Mouse (Mus musculus): ENCODE measurements around the gene Zbtb9. TPM values are rescaled to one million over a fixed set of nuclear protein-coding genes. Genes with fewer than 3 reads are reported as not detected.
"Not testable (repeated sequence)": the region's sequence is repeated elsewhere in the genome, so short reads cannot be mapped to it uniquely, and the experiment has no call there.

Zbtb9 gene
- total RNA-seq (2021) = 5.2 and 5.3 TPM in 2 replicates
- long read RNA-seq, experiment 1, partial matches to known transcripts = 0 of 6 reads
- long read RNA-seq, experiment 1, other reads (novel, unspliced or antisense) = 3 of 6 reads
- long read RNA-seq, experiment 2, partial matches to known transcripts = 0 of 5 reads
- long read RNA-seq, experiment 2, other reads (novel, unspliced or antisense) = 2 of 5 reads

GRCm38 (mm10) chr17:26972703-26973574, at the start of gene Zbtb9:
Zbtb9 (plus strand) TSS chr17:26973167.
- peak; percentile 99 for DNase-seq

GRCm38 (mm10) chr17:26925414-26925813, 47.6 kb upstream of the Zbtb9 start:
- DNase-seq = not testable (repeated sequence)

DNA sequence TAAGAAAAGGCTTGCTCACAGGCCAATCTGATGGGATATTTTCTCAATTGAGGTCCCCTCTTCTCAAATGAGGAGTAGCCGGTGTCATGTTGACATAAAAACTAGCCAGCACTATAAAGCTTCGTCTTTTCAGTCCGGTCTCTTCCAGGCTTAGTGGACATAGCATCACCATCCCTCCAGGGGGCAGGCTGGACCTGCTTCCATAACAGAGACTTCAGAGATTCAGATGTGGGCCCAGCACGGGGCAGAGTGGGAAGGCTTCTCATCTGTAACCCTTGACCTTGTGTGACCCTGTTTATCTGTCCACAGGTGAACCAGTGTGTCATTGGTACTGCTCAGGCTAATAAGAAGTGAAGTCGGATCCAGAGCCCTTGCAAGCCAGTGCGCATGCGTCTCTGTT, 41.2 kb upstream of the Zbtb9 start:
- DNase-seq = peak; percentile 75

DNA sequence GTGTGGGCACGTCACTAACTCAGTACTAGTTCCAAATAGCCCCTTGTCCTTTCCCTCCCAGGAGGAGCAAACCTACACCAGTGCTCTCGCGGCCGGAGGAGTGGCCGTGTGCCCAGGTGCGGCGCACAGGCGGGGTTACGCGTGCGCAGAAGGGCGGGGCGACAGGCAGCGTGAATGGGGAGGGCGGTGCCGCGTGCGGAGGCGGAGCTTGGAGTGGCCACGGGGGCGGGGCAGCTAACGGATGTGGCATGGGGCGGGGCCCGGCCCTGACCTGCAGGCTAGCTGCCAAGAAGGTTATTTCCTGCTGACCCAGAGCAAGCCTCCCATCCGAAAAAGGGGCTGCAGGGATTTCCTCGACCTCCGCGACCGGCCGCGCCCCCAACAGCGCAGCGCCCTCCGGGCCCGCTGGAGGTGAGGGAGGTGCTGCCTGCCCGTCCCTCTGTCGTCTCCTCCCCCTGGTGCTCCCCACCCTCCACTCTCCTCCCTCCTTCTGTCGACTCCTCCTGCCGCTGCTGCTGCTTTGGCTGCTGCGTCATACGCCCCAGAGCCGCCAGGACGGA, 40.0 kb upstream of the Zbtb9 start, which contains the start of gene Phf1:
Phf1 (plus strand) TSS at position 214 of the 560 bp plus-strand sequence.
- peak; percentile 99 for DNase-seq

GRCm38 (mm10) chr17:26933419-26933818, 39.5 kb upstream of the Zbtb9 start:
- no peak for DNase-seq

DNA sequence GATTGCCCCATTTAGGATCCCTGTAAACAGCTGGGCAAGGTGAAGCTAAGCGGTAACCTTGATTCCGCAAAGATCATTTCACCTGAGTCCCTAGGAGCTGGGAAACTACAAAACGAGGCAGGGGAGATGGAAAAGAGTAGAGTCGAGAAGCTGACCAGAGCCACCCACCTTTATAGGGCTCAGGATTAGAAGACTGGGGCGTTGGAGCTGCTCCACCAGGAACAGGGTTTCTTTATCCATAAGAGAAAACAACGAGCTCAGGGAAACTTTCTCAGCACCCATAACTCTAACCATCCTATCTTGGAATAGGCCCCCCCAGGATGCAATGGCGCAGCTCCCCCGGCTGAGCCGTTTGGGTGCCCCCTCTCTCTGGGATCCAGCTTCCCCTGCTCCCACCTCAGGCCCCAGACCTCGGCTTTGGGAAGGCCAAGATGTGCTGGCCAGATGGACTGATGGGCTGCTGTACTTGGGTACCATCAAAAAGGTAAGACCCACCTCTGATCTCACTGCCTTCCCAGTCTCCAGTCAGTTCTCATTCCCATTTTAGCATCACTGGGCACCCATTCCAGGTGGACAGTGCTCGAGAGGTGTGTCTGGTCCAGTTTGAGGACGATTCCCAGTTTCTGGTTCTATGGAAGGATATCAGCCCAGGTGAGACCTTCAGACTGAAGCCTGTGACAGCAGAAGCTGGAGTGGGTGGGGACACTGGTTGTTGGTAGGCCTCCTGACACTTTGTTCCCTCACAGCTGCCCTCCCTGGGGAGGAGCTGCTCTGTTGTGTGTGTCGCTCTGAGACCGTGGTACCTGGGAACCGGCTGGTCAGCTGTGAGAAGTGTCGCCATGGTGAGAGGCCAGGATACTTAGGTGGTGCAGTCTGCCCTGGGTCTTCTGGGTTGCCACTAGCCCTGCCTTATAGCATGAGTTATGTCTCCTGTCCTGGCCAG, 38.8 kb upstream of the Zbtb9 start:
- no peak for DNase-seq

GRCm38 (mm10) chr17:26935027-26935426, 37.9 kb upstream of the Zbtb9 start:
- DNase-seq = no peak

DNA sequence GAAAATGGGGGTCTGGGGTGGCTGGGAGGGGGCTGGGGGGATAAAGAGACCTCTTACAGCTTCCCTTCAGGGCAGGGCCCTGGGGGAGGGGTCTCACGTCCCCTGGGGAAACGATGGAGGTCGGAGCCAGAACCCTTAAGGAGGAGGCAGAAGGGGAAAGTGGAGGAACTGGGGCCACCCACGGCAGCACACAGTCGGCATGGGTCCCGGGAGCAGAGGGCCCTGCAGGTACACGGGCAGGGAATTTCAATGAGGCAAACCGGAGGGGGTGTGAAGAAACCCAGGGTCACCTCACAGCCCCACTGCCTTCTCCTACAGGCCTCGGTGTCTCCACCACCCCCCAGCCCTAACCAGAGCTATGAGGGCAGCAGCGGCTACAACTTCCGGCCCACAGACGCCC, 36.5 kb upstream of the Zbtb9 start:
- no peak for DNase-seq

- no peak for DNase-seq
These were observed 35.9 kb upstream of the Zbtb9 start for GRCm38 (mm10) chr17:26936921-26937695.

DNA sequence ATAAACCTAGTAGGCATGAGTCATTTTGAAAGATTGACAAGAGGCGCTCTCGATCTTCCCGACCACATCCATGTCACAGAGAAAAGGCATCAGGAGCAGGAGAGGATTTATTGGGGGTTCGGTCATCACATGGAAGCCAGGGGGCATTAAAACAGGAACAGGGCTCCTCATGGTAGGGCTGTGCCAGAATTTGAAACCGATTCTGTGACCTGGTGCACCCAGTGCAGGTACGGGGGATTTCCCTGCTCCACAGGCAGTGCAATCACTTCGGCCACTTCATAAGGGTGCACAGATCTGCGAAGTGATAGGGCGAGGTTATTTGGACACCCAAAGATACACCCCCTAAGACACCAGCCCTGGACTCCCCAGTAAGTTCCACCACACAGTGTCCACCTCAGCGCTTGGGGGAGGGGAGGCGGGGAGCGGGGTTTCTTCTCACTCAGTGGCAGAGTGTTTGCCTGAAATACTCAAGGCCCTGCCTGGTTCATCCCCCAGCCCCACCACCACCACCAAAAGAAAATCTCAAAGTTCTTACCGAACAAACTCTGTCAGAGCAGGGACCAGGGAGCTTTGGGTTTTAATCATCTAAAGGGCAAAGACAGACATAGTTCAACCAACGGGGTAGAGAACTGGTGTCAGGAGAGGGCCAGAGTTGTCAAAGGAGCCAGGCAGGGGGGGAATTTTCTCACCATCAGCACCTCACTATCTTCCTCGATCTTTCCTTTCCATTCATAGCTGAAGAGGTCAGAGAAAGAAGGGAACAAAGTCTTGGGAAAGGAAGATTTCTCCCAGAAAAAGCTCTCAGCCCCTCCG, 34.9 kb upstream of the Zbtb9 start:
- no peak for DNase-seq

GRCm38 (mm10) chr17:26938731-26939130, 34.2 kb upstream of the Zbtb9 start:
- DNase-seq = peak; percentile 48

DNA sequence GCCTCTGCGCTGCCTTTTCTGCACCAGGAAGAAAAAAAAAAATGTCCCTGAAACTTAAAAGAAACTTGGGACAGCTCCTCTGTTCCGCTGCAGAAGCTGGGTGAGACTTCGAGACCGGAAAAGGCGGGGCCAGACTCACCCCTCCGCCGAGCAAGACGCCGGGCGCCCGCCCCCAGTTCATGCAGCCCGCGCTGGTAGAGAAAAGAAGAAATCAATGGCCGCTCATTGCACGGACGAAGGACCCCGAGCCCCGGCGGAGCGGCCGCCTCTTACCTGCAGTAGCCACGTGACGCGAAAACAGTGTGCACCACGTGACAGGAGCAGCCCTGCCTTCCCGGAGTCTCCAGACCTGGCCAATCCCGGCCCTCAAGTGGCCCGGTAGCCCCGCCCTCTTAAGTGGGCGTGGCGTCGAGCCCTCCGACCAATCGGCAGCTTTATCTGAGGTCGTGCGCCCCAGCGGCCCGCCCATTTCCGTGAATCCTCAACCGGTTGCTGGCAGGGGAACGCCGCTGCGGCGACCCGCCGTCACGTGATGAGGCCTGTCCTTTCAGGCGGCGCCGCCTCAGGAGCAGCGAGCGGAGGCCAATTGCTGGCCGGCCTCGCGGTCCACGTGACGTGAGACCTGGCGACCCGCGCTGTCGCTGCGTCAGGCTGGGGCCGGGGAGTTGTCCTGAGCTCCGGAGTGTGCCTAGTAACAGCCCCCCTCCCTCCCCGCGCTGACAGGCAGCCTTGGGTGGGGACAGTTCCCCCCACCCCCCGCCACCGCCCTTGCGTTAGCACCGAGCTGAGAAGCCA, 33.6 kb upstream of the Zbtb9 start, which contains the start of gene Cuta:
Cuta (minus strand) TSS at position 392 of the 795 bp plus-strand sequence.
- DNase-seq = peak; percentile 99

DNA sequence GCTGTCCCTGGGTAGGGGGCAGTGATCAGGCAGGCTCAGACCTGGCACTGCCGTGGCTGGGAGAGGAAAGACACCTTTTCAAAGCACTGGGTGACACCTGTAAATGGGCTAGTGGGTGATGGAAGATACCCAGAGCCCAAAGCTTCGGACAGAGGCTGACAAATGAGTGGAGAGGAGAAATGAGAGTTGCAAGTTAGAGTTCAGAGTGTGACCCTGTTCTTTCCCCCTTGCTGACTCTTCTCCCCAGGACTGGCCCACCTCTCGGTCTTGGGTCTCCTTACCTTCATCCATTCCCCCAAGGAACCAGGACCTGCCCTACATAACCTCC, 33.0 kb upstream of the Zbtb9 start:
- DNase-seq = no peak

- DNase-seq = peak; percentile 60
These were observed 31.8 kb upstream of the Zbtb9 start, which contains the start of gene Syngap1 for GRCm38 (mm10) chr17:26941031-26941789. Syngap1 (plus strand) TSS chr17:26941253.

GRCm38 (mm10) chr17:26941841-26942570, 31.0 kb upstream of the Zbtb9 start:
- DNase-seq = no peak

DNA sequence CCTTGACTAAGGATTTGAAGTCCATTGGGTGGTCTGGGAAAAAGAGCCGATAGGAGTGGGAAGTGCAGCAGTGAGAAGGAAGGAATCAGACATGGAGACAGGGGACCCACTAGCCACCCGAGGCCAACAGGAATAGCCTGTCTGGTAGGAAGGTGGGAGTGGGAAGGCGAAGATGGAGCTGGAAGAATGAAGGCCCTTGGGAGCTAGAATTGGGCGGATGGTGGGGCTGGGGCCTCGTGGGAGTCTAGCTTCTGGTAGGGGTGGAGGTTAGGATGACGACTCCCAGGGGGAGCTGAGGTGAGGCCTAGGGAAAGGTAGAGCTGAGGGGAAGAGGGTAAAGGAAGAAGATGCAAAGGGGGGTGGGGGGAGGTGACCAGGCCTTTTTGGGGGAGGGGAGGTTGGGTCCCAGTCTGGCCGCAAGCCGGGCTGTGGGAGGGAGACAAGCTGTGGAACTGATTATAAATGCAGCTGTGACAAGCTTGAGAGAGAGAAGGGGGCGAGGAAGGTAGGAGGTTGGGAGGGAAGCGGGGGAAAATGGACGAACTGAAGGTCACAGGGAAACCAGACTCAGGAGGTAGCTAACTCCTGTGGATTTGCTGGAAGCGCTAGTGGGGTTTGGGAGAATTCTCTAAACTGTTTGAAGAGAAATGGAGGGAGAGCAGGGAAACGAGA, 27.0 kb upstream of the Zbtb9 start:
- no peak for DNase-seq

GRCm38 (mm10) chr17:26946567-26946966, 26.4 kb upstream of the Zbtb9 start:
- DNase-seq = peak; percentile 94
